Mouse (Mus musculus) kidney, adult 2 months (tissue): ENCODE results near the gene Fopnl.

Experiments
- CTCF ChIP-seq: fragments of 200-500 bp; conservative IDR thresholded peaks from 2 replicates; pipeline ENCODE4 v1.5.1; 2011; ENCODE audit warnings: low read depth, mild to moderate bottlenecking, control low read depth, low read length, moderate library complexity, mixed read lengths; ENCODE audit not compliant: insufficient read depth, insufficient read length
- POLR2A ChIP-seq: fragments of 200-500 bp; IDR thresholded peaks from one replicate; pipeline ENCODE4 v1.6.1; 2011; ENCODE audit warnings: low read depth, low read length, control low read depth

DNA sequence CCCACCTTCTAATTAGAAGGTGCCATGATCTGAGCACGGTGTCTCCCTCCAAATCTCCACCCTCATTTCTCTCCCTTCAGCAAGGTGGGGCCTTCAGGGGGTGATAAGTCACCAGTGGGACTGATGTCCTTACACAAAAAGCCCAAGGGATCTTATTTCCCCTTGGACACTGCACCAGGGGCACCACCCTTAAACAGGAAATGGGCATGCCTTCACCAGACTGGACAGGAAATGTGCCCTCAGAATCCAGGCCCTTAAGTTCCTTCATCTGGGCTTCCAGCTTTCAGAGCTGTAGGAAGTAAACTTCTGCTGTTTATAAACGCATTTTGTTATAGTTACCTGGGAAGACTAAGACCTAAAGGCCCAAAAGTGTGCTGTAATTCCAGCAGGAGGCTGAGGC is 52.7 kb downstream of the Fopnl start:
- TF ChIP-seq CTCF (no peak), POLR2A (no peak)
